Mouse (Mus musculus) CH12.LX (cell line): Measurements from ENCODE around the gene Camta1. TPM values are rescaled to one million over a fixed set of nuclear protein-coding genes. Genes with fewer than 3 reads are reported as not detected.

Experiments
- DNase-seq: peaks from one replicate; pipeline ENCODE4 v3.0.0-alpha.2; 2013; ENCODE audit errors: extremely low read depth
- H3K27ac ChIP-seq: 2 replicates; pipeline ENCODE4 v1.5.1; 2012; ENCODE audit warnings: low read depth, mild to moderate bottlenecking, control low read depth, moderate library complexity; ENCODE audit not compliant: insufficient read depth
- H3K27me3 ChIP-seq: replicated peaks from 2 replicates; pipeline ENCODE3; 2012; ENCODE audit warnings: inconsistent platforms
- H3K36me3 ChIP-seq, 2 experiments: replicated peaks in 1 of 2; 2 replicates each; pipeline versions ENCODE3 to v1.6.1; 2012; ENCODE audit warnings: inconsistent platforms in 1 of 2, low read length in 1 of 2, mild to moderate bottlenecking in 1 of 2, mixed read lengths in 1 of 2, moderate library complexity in 1 of 2; ENCODE audit not compliant: control insufficient read depth in 1 of 2, insufficient read depth in 1 of 2
- H3K4me1 ChIP-seq, 2 experiments: 2 replicates each; pipeline ENCODE4 v1.6.1; 2012; ENCODE audit warnings: inconsistent platforms in 1 of 2, moderate library complexity in 1 of 2; ENCODE audit not compliant: insufficient read depth in 2 of 2, control insufficient read depth in 1 of 2
- H3K4me2 ChIP-seq: 2 replicates; pipeline ENCODE4 v1.6.1; 2012; ENCODE audit warnings: low read depth, mild to moderate bottlenecking, control low read depth; ENCODE audit not compliant: poor library complexity, insufficient read depth, severe bottlenecking
- H3K4me3 ChIP-seq, 3 experiments: fragments of 150-350 bp in 1 of 3; sonication (generic) in 1 of 3; replicated peaks in 1 of 3; 2 replicates each; pipeline versions ENCODE3 to v1.5.1; 2011 to 2012; ENCODE audit warnings: low read depth in 2 of 3, low read length in 2 of 3, mild to moderate bottlenecking in 2 of 3, moderate library complexity in 2 of 3, control low read depth in 1 of 3, improper control_type of control experiment in 1 of 3, inconsistent platforms in 1 of 3, mixed read lengths in 1 of 3; ENCODE audit not compliant: poor library complexity in 1 of 3
- H3K79me2 ChIP-seq: replicated peaks from 2 replicates; pipeline ENCODE4 v1.6.1; 2012; ENCODE audit warnings: mild to moderate bottlenecking, moderate library complexity; ENCODE audit not compliant: control insufficient read depth, poor library complexity, insufficient read depth, severe bottlenecking; ENCODE audit errors: extremely low read depth
- H3K9ac ChIP-seq: 2 replicates; pipeline ENCODE4 v1.6.1; 2012; ENCODE audit warnings: low read depth, mild to moderate bottlenecking, control low read depth, moderate library complexity; ENCODE audit not compliant: insufficient read depth
- H3K9me3 ChIP-seq: replicated peaks from 2 replicates; pipeline ENCODE3; 2012; ENCODE audit warnings: low read length, inconsistent platforms, mixed read lengths
- BHLHE40 ChIP-seq: IDR thresholded peaks from 2 replicates; pipeline ENCODE4 v1.6.1; 2011; ENCODE audit warnings: mild to moderate bottlenecking, low read depth, low read length, improper control_type of control experiment
- CHD1 ChIP-seq: IDR thresholded peaks from 2 replicates; pipeline ENCODE4 v1.6.1; 2012; ENCODE audit warnings: low read depth, low read length, improper control_type of control experiment, inconsistent platforms
- CTCF ChIP-seq, 2 experiments: IDR thresholded peaks in 1 of 2; conservative IDR thresholded peaks in 1 of 2; 2 replicates each; pipeline ENCODE4 v1.5.1; 2011 to 2012; ENCODE audit warnings: low read depth in 2 of 2, low read length in 2 of 2, improper control_type of control experiment in 1 of 2, inconsistent platforms in 1 of 2, mild to moderate bottlenecking in 1 of 2, moderate library complexity in 1 of 2
- E2F4 ChIP-seq: IDR thresholded peaks from 2 replicates; pipeline ENCODE4 v1.6.1; 2011; ENCODE audit warnings: low read depth, low read length, improper control_type of control experiment; ENCODE audit not compliant: insufficient replicate concordance
- ELF1 ChIP-seq: IDR thresholded peaks from 2 replicates; pipeline ENCODE4 v1.6.1; 2014; ENCODE audit warnings: low read depth, mild to moderate bottlenecking, inconsistent platforms, low read length, improper control_type of control experiment
- EP300 ChIP-seq: IDR thresholded peaks from 2 replicates; pipeline ENCODE4 v1.6.1; 2011; ENCODE audit warnings: low read length, improper control_type of control experiment
- ETS1 ChIP-seq: conservative IDR thresholded peaks from 2 replicates; pipeline ENCODE4 v1.6.1; 2012; ENCODE audit warnings: low read depth, mild to moderate bottlenecking, inconsistent platforms, low read length, improper control_type of control experiment, moderate library complexity
- GABPA ChIP-seq: IDR thresholded peaks from 2 replicates; pipeline ENCODE4 v1.6.1; 2012; ENCODE audit warnings: low read depth, low read length, improper control_type of control experiment, inconsistent platforms; ENCODE audit not compliant: insufficient replicate concordance
- HCFC1 ChIP-seq: IDR thresholded peaks from 2 replicates; pipeline ENCODE4 v1.6.1; 2012; ENCODE audit warnings: low read depth, mild to moderate bottlenecking, inconsistent platforms, low read length, improper control_type of control experiment
- IRF4 ChIP-seq: IDR thresholded peaks from 2 replicates; pipeline ENCODE4 v1.6.1; 2014; ENCODE audit warnings: low read depth, mild to moderate bottlenecking, inconsistent platforms, low read length, improper control_type of control experiment
- JUN ChIP-seq: IDR thresholded peaks from 2 replicates; pipeline ENCODE4 v1.6.1; 2011; ENCODE audit warnings: low read depth, mild to moderate bottlenecking, low read length, improper control_type of control experiment, moderate library complexity; ENCODE audit not compliant: insufficient read depth
- JUND ChIP-seq: conservative IDR thresholded peaks from 2 replicates; pipeline ENCODE4 v1.6.1; 2011; ENCODE audit warnings: low read depth, low read length, improper control_type of control experiment
- MAFK ChIP-seq: IDR thresholded peaks from 2 replicates; pipeline ENCODE4 v1.6.1; 2011; ENCODE audit warnings: low read length, improper control_type of control experiment; ENCODE audit not compliant: insufficient replicate concordance
- MAZ ChIP-seq: IDR thresholded peaks from 2 replicates; pipeline ENCODE4 v1.6.1; 2012; ENCODE audit warnings: low read depth, mild to moderate bottlenecking, inconsistent platforms, low read length, improper control_type of control experiment, moderate library complexity
- MEF2A ChIP-seq: IDR thresholded peaks from 2 replicates; pipeline ENCODE4 v1.6.1; 2014; ENCODE audit warnings: low read depth, mild to moderate bottlenecking, inconsistent platforms, low read length, improper control_type of control experiment, borderline replicate concordance
- MXI1 ChIP-seq: IDR thresholded peaks from 2 replicates; pipeline ENCODE4 v1.6.1; 2011; ENCODE audit warnings: mild to moderate bottlenecking, low read depth, low read length, improper control_type of control experiment
- MYC ChIP-seq: IDR thresholded peaks from 2 replicates; pipeline ENCODE4 v1.6.1; 2011; ENCODE audit warnings: low read depth, mild to moderate bottlenecking, improper control_type of control experiment, low read length
- NELFE ChIP-seq: IDR thresholded peaks from 2 replicates; pipeline ENCODE4 v1.6.1; 2011; ENCODE audit warnings: low read depth, low read length, improper control_type of control experiment
- POLR2A ChIP-seq: IDR thresholded peaks from 2 replicates; pipeline ENCODE4 v1.6.1; 2011; ENCODE audit warnings: low read depth, mild to moderate bottlenecking, improper control_type of control experiment, low read length
- POLR2AphosphoS2 ChIP-seq: IDR thresholded peaks from 2 replicates; pipeline ENCODE4 v1.6.1; 2011; ENCODE audit warnings: low read depth, low read length, improper control_type of control experiment
- RAD21 ChIP-seq: IDR thresholded peaks from 2 replicates; pipeline ENCODE4 v1.6.1; 2011; ENCODE audit warnings: low read depth, mild to moderate bottlenecking, low read length, improper control_type of control experiment, moderate library complexity
- RCOR1 ChIP-seq: conservative IDR thresholded peaks from 2 replicates; pipeline ENCODE4 v1.6.1; 2012; ENCODE audit warnings: low read depth, mild to moderate bottlenecking, inconsistent platforms, low read length, improper control_type of control experiment
- SIN3A ChIP-seq: IDR thresholded peaks from 2 replicates; pipeline ENCODE4 v1.6.1; 2012; ENCODE audit warnings: low read length, improper control_type of control experiment, inconsistent platforms
- SMC3 ChIP-seq: IDR thresholded peaks from 2 replicates; pipeline ENCODE4 v1.6.1; 2011; ENCODE audit warnings: low read depth, low read length, improper control_type of control experiment
- TBP ChIP-seq: conservative IDR thresholded peaks from 2 replicates; pipeline ENCODE4 v1.6.1; 2011; ENCODE audit warnings: low read depth, low read length, improper control_type of control experiment
- USF1 ChIP-seq: IDR thresholded peaks from 2 replicates; pipeline ENCODE4 v1.6.1; 2014; ENCODE audit warnings: low read depth, mild to moderate bottlenecking, inconsistent platforms, low read length, improper control_type of control experiment
- ZKSCAN1 ChIP-seq: IDR thresholded peaks from 2 replicates; pipeline ENCODE4 v1.6.1; 2012; ENCODE audit warnings: low read depth, inconsistent platforms, low read length, improper control_type of control experiment, borderline replicate concordance
- dilution Hi-C: fragments of 300-500 bp; cut with MboI; formaldehyde crosslinking; loops from 2 replicates; pipeline ENCODE4 v1.14.3; 2020; ENCODE audit warnings: low sequenced_read_pairs; ENCODE audit not compliant: extremely low pct_unique_long_range_greater_than_20kb, extremely low pct_ligation_motif_present
- in situ Hi-C: fragments of 300-500 bp; cut with MboI; formaldehyde crosslinking; loops from 3 replicates; pipeline ENCODE4 v1.14.3; 2019; ENCODE audit warnings: low sequenced_read_pairs, low pct_ligation_motif_present, low pct_unique_long_range_greater_than_20kb, mixed read lengths
- polyA plus RNA-seq: library from polyadenylated mRNA; unstranded; fragments of >175 nt; gene quantifications from 2 replicates; pipeline ENCODE4 v1.2.1, GENCODE M21; 2012; ENCODE audit warnings: low read depth; ENCODE audit not compliant: insufficient read length
- total RNA-seq, 2 experiments: library from RNA; depleted of rRNA; stranded (reverse); fragments of 300-350 nt in 1 of 2; fragments of >200 nt in 1 of 2; gene quantifications; 2 replicates each; pipeline ENCODE4 v1.2.3; 2012 to 2014

Gene Camta1
- total and polyA plus RNA-seq, 3 experiments, result 9.9 to 32.5 (median 15.3) TPM

- H3K4me1 ChIP-seq, result no peaks in the 10 kb centered on the region
- TF ChIP-seq MAZ, result no peak
- no peak for TF ChIP-seq E2F4
- TF ChIP-seq JUN, result no peak
- no peak for TF ChIP-seq POLR2A
- no peak for TF ChIP-seq ETS1
- no peak for TF ChIP-seq NELFE
- TF ChIP-seq CTCF (conservative IDR thresholded peaks at IDR 0.05 in 1 of 2, IDR thresholded peaks at IDR 0.05 in 1 of 2; ENCODE audit: low read depth in 2 of 2, low read length in 2 of 2), result no peak
- TF ChIP-seq MAFK, result no peak
- TF ChIP-seq SMC3, result no peak
- no peak for TF ChIP-seq IRF4
- no peak for TF ChIP-seq JUND
- no peak for TF ChIP-seq SIN3A
- TF ChIP-seq MEF2A, result no peak
- TF ChIP-seq USF1, result no peak
- no peak for TF ChIP-seq ZKSCAN1
- no peak for TF ChIP-seq RAD21
- TF ChIP-seq HCFC1, result no peak
- no peak for TF ChIP-seq TBP
- TF ChIP-seq ELF1, result no peak
- no peak for TF ChIP-seq BHLHE40
- peaks cover 85% of the 10 kb centered on the region for H3K9me3 ChIP-seq
- in situ Hi-C loops (loop anchor here (25.0 kb wide), 1 partner anchor 591 kb away; no protein-coding TSS in a partner anchor), dilution Hi-C loops (no loop called here)
- H3K79me2 ChIP-seq, result no peaks in the 10 kb centered on the region
- H3K4me3 ChIP-seq, result no peak overlapping the region
- H3K27me3 ChIP-seq, result no peaks in the 10 kb centered on the region
- no peak overlapping the region for H3K27ac ChIP-seq
- no peak overlapping the region for H3K4me2 ChIP-seq
- no peak for DNase-seq
- H3K36me3 ChIP-seq, result no peaks in the 10 kb centered on the region
- no peak overlapping the region for H3K9ac ChIP-seq
Observed at GRCm38 (mm10) chr4:151753231-151753630, 108.4 kb downstream of the Camta1 start.

- no peak for DNase-seq
- Histone ChIP-seq H3K36me3 (no peaks in the 10 kb centered on the region), H3K27ac (no peak overlapping the region), H3K79me2 (no peaks in the 10 kb centered on the region), H3K9me3 (peaks cover 88% of the 10 kb centered on the region), H3K4me2 (no peak overlapping the region), H3K4me3 (no peak overlapping the region), H3K4me1 (no peaks in the 10 kb centered on the region), H3K9ac (no peak overlapping the region), H3K27me3 (no peaks in the 10 kb centered on the region)
- no peak for TF ChIP-seq GABPA
- TF ChIP-seq ELF1, result no peak
- no peak for TF ChIP-seq EP300
- no peak for TF ChIP-seq MXI1
- no peak for TF ChIP-seq ETS1
- TF ChIP-seq MYC, result no peak
- TF ChIP-seq POLR2AphosphoS2, result no peak
- TF ChIP-seq RCOR1, result no peak
- TF ChIP-seq MEF2A, result no peak
- TF ChIP-seq CHD1, result no peak
- in situ Hi-C loops (loop anchor here (25.0 kb wide), 1 partner anchor 590 kb away; no protein-coding TSS in a partner anchor), dilution Hi-C loops (no loop called here)
Observed at GRCm38 (mm10) chr4:151752551-151752950, 109.1 kb downstream of the Camta1 start.
